Mouse (Mus musculus) cerebellum, adult 11 months (tissue): ENCODE data around the gene Gdpd1.
"Not testable (repeated sequence)": the region's sequence is repeated elsewhere in the genome, so short reads cannot be mapped to it uniquely, and the experiment has no call there.

Experiments
- DNase-seq: peaks from one replicate; pipeline ENCODE4 v3.0.0; 2022

Gdpd1 gene

GRCm38 (mm10) chr11:87025351-87025750 is 48.5 kb downstream of the Gdpd1 start:
- no peak for DNase-seq

- DNase-seq, result not testable (repeated sequence)
Observed at GRCm38 (mm10) chr11:87023240-87023639, 50.6 kb downstream of the Gdpd1 start.

GRCm38 (mm10) chr11:87022765-87023164 is 51.1 kb downstream of the Gdpd1 start:
- DNase-seq, result no peak

- no peak for DNase-seq
Observed at GRCm38 (mm10) chr11:87021551-87021950, 52.3 kb downstream of the Gdpd1 start.

GRCm38 (mm10) chr11:87020449-87020848 is 53.4 kb downstream of the Gdpd1 start:
- DNase-seq, result no peak

- no peak for DNase-seq
Observed at GRCm38 (mm10) chr11:87019431-87019830, 54.4 kb downstream of the Gdpd1 start.

- no peak for DNase-seq
Observed at GRCm38 (mm10) chr11:87018081-87018480, 55.8 kb downstream of the Gdpd1 start.

GRCm38 (mm10) chr11:87015691-87016090 is 58.2 kb downstream of the Gdpd1 start:
- no peak for DNase-seq

GRCm38 (mm10) chr11:87010476-87010875 is 63.4 kb downstream of the Gdpd1 start:
- peak; percentile 53 for DNase-seq

GRCm38 (mm10) chr11:87007371-87007770 is 66.5 kb downstream of the Gdpd1 start:
- DNase-seq, result no peak

- DNase-seq, result no peak
Observed at GRCm38 (mm10) chr11:87004960-87005755, 68.7 kb downstream of the Gdpd1 start.

GRCm38 (mm10) chr11:87002078-87002829 is 71.6 kb downstream of the Gdpd1 start:
- DNase-seq, result no peak

GRCm38 (mm10) chr11:87001217-87001616 is 72.6 kb downstream of the Gdpd1 start:
- DNase-seq, result no peak

GRCm38 (mm10) chr11:86996266-86996665 is 77.6 kb downstream of the Gdpd1 start:
- DNase-seq, result no peak

- DNase-seq, result peak; percentile 69
Observed at GRCm38 (mm10) chr11:86995625-86996221, 78.1 kb downstream of the Gdpd1 start.

GRCm38 (mm10) chr11:86994791-86995624 is 78.9 kb downstream of the Gdpd1 start:
- DNase-seq, result no peak

GRCm38 (mm10) chr11:86994330-86994729 is 79.5 kb downstream of the Gdpd1 start:
- no peak for DNase-seq

GRCm38 (mm10) chr11:86993041-86994037 is 80.5 kb downstream of the Gdpd1 start, which contains the start of gene Ypel2:
Gene Ypel2 (minus strand): TSS chr11:86993707.
- peak; percentile 95 for DNase-seq

- DNase-seq, result no peak
Observed at GRCm38 (mm10) chr11:86992461-86992988, 81.3 kb downstream of the Gdpd1 start.

GRCm38 (mm10) chr11:86991241-86991640 is 82.6 kb downstream of the Gdpd1 start:
- no peak for DNase-seq

GRCm38 (mm10) chr11:86990309-86990708 is 83.6 kb downstream of the Gdpd1 start:
- no peak for DNase-seq
